Mouse (Mus musculus) liver (tissue): Measurements from ENCODE around the gene Hoxb5.

Experiments
- DNase-seq: peaks from one replicate; pipeline ENCODE4 v3.0.0-alpha.2; 2020; ENCODE audit warnings: mixed read lengths

The Hoxb5 gene

DNA sequence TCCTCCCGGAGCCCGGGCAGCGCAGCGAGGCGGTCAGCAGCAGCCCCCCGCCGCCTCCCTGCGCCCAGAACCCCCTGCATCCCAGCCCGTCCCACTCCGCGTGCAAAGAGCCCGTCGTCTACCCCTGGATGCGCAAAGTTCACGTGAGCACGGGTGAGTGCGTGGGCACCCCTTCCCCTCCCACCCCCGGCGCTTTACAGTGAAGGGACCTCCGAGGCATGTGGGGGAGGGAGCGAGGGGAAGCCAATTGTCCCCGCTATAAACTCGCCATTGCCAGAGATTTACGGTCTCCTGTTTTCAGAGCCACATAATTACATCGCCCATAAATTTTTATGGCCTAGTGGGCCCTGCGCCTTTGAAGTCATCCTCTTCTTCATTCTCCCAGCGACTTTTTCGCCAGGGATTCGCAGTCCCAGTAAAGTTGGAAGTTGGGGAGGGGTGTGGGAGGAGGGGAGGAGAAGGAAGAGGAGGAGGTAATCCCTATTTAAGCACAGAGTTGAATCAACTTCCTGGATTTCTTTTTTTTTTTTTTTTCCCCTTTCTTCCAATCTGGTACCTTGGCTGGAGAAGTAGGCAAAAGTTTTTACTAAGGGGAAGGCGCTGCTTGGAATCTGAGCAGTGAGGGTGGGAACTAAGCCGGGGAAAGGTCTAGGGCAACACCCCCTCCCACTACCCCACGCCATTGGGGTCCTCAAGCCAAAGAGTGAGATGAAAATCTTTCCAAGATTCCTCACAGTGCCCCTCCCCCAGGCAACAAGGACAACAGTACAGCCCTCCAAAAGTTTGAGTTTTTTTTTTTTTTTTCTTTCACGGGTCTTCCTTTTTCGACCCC, 16.2 kb downstream of the Hoxb5 start:
- no peak for DNase-seq

DNA sequence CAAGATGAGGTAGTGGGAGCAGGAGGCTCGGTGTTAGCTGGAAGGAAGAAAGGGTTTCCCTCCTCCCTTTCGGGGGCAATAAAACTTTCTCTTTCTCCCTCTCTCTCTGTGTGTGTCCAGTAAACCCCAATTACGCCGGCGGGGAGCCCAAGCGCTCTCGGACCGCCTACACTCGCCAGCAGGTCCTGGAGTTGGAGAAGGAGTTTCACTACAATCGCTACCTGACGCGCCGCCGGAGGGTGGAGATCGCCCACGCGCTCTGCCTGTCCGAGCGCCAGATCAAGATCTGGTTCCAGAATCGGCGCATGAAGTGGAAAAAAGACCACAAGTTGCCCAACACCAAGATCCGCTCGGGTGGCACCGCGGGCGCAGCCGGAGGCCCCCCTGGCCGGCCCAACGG, 16.8 kb downstream of the Hoxb5 start:
- no peak for DNase-seq

DNA sequence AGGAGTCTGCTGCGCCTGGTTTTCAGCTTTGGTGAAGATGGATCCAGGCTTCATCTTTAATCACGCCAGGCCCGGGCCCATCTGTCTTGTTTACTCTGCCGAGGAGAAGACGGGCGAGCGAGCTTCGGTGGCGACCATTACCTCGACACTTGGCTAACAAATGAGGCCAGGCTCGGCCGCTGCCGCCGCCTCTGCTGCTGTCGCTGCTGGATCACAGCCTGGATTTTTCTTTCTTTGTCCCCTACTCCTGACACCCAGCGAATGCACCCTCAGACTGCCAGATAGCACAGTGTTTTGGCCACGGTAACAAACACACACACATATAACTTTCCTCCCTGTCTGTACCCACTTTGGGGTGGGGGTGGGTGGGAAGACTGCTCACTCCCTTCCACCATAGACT, 17.6 kb downstream of the Hoxb5 start:
- no peak for DNase-seq

DNA sequence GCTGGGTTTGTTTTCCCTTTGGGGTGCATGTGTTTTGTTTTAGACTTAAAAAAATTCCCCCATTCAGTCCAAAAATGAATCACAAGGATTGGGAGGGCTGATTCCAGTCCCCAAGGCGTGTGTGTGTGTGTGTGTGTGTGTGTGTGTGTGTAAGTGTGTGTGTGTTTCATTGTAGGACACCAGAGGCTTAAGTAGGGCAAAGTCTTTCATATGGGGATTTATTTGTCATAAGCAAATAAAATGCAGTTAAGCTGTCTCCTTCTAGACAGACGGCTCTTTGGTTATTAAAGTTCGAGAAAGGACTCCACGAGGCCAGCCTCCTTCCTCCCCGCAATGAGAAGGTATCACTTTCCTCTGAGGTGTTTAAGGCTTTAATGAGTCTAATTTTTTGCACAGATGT, 18.7 kb downstream of the Hoxb5 start:
- no peak for DNase-seq

DNA sequence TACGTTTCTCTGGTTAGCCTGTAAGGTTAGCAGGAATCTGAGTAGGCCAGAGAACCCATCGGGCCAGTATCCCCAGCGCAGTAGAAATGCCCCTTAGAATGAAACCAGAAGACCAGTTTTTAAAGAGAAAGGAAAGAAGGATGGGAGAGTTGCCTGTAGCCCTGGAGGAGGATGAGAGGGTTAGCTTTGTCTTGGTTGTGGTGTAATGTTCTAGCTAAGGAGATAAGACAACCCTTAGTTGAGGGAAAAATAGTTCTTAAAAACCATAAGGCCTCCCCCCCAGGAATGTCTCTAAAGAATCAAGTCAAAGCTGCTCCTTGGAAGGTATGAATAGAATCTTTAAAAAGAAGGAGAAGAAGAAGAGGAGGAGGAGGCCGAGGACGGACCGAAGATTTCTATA, 19.6 kb downstream of the Hoxb5 start:
- DNase-seq, result no peak

DNA sequence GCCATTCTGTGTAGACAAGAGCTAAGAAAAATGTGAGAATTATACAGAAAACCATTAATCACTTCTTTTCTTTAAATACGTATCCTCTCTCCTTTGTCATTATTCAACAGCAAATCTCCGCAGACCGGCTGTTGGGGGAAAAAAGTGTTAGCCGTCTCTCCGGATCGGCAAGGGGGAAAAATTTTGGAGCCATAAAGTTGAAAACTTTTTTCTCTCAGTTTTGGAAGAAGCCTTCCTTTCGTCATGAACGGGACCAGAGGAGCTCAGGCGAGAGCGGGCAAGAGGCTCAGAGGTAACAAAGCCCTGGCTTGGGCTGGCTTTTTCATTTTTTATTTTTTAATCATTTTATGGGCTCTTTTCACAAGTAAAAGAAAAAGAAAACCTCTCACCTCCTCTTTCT, 20.0 kb downstream of the Hoxb5 start, which contains the start of gene Hoxb3:
Gene Hoxb3, plus strand, starts transcription at position 173 of the 400 bp plus-strand sequence.
- DNase-seq, result no peak

DNA sequence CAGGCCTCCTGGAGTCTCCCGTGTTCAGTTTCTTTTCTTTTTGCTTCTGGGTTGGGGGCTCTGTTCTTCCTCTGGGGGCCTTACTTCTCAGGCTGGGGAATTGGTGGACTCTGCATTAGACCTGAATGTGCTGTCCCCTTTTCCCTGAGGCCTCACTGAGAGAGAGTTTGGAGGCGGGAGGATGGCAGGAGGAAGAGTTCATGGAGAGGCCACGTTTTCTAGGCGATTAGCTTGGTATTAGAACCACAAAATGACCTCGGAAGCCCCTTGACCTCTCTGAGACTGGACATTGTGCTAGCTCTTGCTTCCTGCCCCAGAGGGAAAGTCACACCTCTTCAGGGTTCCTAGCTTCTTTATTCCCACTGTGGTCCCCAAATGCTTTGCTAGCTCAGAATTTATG, 21.0 kb downstream of the Hoxb5 start:
- DNase-seq, result no peak

DNA sequence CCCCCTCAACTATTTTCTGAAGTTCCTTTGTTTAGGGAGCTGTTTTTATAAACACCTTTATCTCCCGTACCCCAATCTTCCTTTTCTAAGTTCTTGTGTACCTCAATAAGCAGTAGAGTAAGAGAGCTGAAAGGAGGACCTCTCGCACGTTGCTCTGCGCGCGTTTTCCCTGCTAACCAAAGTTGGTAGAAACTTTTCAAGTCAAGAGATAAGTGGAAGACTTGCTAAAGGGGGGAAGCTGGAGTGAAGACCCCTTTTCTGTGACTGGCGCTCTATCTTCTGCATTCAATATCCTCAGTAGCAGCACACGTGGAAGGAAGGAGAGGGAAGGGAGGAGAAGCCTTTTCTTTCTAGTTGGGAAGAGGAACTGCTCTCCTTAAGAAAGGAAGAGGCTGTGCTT, 21.8 kb downstream of the Hoxb5 start:
- DNase-seq, result no peak

DNA sequence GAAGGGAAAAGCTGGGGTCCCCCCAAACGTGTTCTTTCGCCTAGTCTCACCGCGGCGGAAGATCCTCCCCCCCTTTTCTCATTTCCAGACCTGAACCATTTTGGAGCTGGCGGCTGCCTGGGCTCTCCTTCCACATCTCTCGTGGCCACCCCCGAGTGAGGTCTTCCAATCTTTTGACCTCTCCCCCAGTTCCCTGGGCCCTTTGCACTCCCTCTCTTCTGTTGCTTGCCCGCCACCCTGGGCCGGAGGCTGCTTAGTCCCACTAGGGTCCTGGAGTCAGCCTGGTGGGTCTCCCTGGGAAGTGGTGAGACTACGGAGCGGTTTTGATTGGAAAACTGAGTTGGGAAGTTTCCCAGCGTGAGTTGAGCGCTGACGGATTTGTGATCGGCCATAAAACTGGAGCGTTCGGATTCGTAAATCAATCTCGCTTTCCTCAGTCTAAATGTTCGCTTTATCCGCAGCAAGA, 22.6 kb downstream of the Hoxb5 start:
- no peak for DNase-seq

DNA sequence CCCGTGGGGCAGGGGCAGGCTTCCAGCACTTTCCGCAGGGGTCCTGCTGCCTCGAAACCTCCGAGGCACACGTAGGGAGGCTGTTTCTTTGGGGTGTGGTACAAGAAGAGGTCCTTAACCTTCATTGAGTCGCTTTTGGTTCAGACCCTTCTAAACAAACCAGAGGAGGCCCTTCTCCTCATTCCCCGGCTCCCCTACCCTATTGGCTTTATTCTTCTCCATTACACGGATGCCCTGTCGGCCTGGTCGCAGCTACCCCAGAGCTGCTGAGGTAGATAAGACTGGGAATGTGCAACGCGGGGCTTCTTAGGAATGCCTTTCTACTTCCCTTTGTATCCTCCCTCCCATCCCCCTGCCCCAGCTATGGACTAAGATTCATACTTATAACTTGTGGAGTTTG, 23.6 kb downstream of the Hoxb5 start:
- DNase-seq, result no peak

DNA sequence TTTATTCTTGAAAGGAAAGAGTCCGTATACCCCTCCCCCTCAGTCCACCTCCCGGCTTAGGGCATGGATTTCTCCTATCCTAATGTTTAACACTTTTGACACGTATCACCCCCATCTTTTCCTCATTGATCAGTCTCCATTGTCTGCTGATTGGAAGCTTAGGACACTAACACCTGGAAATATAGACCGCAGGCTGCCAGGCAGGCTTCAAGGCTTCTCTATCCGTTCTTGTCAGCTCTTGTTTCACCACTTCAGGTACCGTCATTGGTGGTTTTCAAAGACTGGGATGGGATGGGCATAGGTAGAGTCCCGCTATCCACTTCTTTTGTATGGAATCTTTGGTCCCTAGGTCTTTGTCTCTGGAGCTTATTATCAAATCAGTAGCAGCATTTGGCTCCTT, 24.0 kb downstream of the Hoxb5 start:
- no peak for DNase-seq

DNA sequence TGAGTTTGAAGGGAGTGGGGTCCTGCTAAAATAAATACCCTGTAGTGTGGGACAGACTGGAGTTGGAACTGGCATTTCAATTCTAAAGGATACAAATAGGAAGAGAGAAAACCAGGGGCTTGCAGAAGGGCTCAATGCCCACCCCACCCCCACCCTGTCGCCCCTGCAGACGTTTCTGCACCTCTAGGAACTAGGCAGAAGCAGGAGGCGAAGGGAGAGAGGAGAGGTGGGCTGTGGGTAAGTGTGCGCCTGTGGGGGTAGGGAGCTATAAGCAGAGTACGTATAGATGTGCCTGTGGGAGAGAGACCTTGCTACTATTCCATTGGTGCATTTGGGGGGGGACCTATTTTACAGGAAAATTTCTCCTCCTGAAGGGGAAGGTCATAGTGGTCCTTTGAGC, 24.6 kb downstream of the Hoxb5 start:
- DNase-seq, result no peak

DNA sequence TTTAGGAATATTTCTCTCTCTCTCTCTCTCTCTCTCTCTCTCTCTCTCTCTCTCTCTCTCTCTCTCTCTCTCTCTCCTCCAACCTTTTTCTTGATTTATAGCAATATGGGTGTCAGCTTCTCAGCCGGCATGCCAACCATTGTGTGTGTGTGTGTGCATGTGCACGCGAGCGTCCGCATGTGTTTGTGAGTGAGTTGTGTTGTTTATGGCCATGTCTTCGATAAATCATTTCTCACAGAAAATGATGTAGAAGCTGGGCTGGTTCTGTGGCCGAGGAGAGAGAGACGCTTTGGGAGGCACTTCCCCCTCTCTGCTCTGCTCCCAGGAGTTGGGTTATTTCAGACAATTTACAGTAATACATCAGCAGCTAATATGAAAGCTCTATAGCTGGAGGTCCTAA, 25.5 kb downstream of the Hoxb5 start:
- no peak for DNase-seq

DNA sequence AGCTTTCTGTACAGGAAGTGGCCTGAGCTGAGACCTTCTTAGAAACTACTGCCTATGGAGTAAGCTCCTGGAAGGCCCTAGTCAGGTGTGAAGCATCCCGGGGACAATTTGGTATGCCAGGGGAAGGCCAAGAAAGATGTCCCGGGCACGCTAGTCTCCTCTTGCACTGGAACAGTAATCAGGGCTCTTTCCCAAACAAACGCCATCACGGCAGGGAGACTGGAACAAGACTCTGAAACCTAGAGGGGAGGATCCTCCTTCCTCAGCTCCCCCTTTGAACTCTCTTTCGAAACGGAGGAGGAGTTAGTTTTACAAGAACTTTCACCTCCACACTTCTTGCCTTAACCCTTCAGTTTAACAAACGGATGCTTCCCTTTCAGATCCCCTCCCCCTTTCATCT, 29.0 kb downstream of the Hoxb5 start:
- DNase-seq, result no peak

DNA sequence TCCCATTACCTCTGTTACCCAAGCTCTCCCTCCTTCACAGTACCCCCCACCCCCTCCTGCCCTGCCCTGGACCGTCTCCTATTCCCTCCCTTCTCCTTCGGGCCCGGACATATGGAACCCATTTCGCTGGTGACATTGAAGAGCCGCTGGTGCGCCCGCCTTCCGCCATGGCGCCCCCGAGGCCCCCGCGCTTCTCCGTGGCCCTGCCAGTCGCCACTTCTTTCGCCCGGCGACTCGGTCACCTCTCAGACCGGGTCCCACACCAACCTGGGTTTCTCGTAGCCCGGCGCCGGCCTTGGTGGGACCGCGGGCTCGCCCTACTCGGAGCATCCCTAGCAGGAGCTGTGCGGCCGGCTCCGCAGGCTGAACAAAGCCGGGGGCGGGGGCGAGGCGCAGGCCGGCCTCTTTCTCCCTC, 29.5 kb downstream of the Hoxb5 start:
- DNase-seq, result no peak

DNA sequence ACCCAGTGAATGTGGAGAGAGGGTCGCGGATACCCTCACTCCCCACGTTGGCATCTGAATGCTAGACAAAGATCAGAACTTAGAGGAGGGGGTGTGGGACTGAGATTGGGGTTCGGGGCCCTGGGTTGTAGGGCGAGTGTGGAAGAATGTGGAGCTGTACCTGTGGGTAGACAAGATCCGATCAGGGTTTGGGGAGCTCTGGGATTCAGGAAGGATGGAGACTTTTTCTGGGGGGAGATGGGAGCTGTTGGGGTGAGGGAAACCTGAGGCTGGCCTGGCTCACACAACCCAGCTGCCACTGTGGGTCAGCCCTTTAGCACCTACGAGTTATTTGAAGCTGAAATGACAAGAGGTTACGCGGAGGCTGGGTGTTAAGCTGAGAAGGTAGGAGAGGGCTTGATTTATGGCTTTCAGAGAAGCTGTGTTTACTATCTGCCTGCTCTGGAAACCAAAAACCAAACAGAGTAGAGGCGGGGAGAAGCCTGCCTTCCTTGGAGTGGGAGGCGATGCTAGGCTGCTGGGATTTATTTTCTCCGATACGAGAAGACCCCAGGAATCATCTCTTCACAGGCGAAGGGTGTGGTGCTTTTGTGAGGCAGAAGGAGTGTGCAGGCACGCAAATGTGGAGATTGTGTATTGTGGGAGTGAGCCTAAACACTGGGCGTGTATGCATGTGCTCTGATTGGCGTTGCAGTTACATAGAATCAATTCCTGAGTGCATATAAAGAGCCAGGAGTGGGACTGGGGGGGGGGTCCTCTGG, 30.3 kb downstream of the Hoxb5 start:
- no peak for DNase-seq

DNA sequence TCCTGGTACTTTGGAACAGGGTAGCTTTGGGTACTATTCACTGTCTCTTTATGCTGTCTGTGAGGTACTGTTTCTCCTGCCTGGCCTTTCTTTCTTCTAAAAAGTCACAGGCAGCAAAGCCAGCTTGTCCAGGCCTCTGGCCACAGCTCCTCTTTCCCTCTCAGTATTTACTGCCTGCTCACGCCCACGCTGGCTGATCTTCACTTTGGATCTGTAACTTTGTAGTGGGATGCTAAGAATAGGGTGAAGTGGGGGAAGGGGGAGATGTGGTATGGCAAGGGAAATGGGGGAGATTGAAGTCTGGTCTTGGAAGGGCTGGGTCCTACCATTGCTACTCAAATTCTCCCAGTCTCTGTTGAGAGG, 30.8 kb downstream of the Hoxb5 start:
- no peak for DNase-seq

DNA sequence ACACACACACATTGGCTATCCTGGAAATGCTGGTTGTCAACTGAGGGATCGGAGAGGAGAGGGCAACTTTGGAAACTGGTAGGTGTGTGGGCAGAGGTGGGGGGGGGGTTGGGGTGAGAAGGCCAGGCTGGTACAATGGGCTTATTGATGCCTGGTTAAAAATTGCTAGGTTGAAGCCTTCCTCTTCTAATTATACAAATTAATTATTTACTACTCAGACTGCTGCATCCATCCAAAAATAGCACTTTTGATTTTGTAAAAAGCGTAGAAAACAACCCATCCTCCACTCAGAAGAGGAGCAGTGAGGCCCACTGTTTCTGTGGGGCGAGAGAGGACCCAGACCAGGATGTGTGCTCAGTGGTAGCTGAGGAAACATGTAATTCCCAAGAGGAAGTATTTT, 31.9 kb downstream of the Hoxb5 start:
- DNase-seq, result no peak

DNA sequence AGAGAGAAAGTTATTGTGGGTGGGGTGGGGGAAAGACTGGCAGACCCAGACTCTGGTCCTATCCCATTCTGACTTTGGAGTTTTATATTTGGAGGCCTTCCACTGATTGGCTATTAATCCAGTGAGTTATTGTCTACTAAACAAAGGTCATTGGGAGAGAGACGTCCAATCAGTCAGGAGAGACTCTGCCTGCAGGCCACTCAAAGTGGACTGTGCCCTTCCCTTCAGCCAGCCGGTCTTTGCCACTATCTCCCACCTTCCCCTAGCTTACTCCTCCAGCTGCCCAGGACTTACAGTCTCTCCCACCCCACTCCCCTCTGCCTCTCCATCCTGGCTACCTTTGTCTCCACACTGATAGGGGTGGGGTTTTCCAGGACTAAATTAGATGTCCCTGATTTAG, 33.5 kb downstream of the Hoxb5 start:
- DNase-seq, result no peak

DNA sequence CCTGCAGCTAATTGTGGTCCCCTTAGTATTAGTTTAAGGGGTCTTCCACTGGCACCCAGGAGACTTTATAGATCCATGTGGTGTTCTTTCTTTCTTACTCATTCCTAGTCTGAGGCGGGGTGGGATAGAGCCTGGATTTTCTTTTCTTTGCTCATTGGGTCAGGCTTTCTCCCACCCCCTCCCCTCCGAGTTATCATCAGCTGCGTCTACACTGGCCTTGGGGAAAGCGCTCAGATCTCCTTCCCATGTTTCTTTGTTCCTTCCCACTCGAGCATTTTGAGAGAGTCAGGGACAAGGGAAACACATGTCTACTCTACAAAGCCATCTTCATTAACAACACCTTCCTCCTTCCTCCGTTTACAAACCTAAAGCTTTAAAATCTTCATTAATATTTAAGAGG, 33.9 kb downstream of the Hoxb5 start:
- no peak for DNase-seq

DNA sequence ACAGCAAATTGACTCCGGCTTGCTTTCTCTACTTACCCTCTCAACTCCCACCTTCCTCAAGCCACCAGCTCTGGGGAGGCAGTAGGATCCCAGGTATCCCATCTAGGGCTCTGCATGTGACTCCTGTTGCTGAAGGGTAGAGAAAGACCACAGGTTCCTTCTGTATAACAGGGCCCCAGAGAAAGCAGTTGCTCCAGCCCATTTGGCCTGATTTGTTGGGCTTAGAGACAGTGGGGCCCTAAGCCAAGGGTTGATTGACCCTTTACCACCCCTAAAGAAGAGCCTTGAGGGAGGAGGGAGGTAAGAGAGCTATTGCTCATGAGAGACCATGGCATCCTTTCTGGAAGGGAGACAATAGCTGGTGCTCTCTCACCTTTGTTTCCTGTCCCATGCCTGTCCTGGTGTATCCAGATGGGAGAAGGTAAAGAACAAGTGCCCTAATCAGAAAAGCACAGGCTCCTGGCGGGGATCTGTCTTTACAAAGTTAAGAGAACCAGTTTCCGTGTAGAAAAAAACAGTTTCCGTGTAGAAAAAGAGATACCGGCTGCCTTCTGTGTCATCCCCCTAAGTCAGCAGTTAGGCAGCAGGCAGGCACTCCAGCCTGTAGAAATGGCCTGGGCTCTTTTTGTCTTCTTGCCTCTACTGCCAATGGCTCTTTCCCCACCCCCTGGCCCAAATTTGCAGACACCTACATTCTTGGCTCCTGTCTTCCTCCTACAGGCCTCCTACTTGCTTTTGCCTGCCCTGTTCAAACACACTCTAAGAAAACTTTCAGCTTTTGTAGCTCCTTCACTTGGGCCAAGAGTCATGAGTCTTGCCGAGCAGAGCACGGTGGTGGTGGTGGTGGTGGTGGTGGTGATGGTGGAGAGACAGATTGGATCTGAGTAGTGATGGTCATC, 36.1 kb downstream of the Hoxb5 start:
- no peak for DNase-seq

DNA sequence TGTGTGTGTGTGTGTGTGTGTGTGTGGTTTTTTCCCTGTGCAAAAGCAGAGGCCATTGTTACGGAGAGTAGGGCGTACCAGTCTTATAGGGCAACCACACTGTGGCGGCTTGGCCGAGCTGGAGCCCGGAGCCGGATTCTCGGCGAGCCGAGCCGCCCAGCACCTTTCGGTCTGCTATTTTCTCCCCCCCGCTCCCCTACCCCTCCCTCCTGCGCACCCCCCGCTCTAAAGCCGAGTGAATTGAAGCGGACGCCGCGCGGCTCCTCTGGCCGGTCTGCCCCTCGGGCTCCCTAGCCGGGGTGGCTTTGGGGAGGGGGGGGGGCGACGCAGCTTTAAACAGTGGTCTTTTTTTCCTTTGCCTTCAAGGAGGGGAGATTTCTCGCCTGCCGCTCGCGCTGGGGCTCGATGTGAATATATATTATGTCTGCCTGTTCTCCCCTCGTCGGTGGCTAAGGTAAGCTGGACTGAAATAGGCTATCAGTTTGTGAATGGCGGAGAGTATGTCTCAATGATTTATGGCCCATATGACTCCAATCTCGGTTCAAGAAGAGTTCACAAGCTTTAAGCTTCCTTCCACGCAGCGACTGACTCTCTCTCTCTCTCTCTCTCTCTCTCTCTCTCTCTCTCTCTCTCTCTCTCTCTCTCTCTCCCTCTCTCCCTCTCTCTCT, 37.7 kb downstream of the Hoxb5 start:
- DNase-seq, result peak; percentile 17
